ENCODE assay signal across 13 mouse cellular contexts in the genomic region with DNA sequence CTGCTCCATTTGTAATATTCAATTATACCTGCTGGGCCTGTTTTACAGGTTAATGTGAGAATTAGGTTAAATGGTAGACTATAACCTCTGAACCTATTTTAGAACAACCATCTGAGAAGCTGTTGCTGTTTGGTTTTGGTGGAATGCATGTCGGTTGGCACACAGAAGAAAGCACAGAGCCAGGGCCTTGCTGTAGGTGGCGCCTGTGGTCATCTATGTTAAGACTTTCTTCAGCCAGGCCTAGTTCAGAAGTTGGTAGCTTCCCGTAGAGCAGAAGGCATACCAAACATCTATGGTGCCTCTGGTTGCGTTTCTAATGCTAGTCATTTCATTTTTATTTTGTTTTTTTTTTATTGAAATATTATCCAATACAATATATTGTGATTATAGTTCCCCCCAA.
DNase-seq lines count a peak whose midpoint lies in the region; ATAC-seq and TF ChIP-seq lines count a peak whose summit lies in the region.
"Had no signal": no experiment of that assay in that cellular context is flagged by ENCODE, and none has a peak within 500 bp of the region (broad histone marks: within the 10 kb centered on the region; RNA-seq: fewer than 3 reads in every experiment).

No protein-coding gene starts in this region.

- H3K27ac ChIP-seq in liver, postnatal 0 days (ENCODE audit: low read depth): no peak overlapping the region
- H3K27ac ChIP-seq in liver, embryonic 12.5 days: no peak overlapping the region
- no peak overlapping the region for H3K27ac ChIP-seq in limb, embryonic 10.5 days
- H3K27ac ChIP-seq: heart, embryonic 13.5 days had no signal

- peak; percentile 40 for DNase-seq in embryo, embryonic 10 days (ENCODE audit: low spot score)
- DNase-seq in embryo, embryonic 10.5 days (ENCODE audit: low spot score): no peak
- DNase-seq in liver, postnatal 0 days: no peak
- peak; percentile 20 for DNase-seq in brain, embryonic 14.5 days (ENCODE audit: low read depth)
- peak; percentile 21 to 29 for DNase-seq in cerebellum, postnatal 36 days
- DNase-seq in spleen, postnatal 36 days (ENCODE audit: low spot score in 2 of 2): no peak
- no peak for DNase-seq in limb, embryonic 10.5 days (ENCODE audit: low spot score)
- DNase-seq: adrenal gland, postnatal 14 days; kidney, postnatal 14 days had no signal

- no peaks in the 10 kb centered on the region for H3K27me3 ChIP-seq in liver, postnatal 0 days (ENCODE audit: insufficient read depth, low read length)
- H3K27me3 ChIP-seq in liver, embryonic 12.5 days (replicated peaks): no peaks in the 10 kb centered on the region
- H3K27me3 ChIP-seq in limb, embryonic 10.5 days (ENCODE audit: low read depth, poor library complexity, severe bottlenecking): no peaks in the 10 kb centered on the region
- H3K27me3 ChIP-seq: heart, embryonic 13.5 days; megakaryocyte, embryonic 14.5 days had no signal

- no peaks in the 10 kb centered on the region for H3K9me3 ChIP-seq in liver, postnatal 0 days (ENCODE audit: low read length)
- no peaks in the 10 kb centered on the region for H3K9me3 ChIP-seq in liver, embryonic 12.5 days (replicated peaks)
- H3K9me3 ChIP-seq in limb, embryonic 10.5 days (replicated peaks): no peaks in the 10 kb centered on the region
- H3K9me3 ChIP-seq: heart, embryonic 13.5 days had no signal

- no peak overlapping the region for H3K4me3 ChIP-seq in liver, postnatal 0 days (ENCODE audit: low read depth, low read length)
- H3K4me3 ChIP-seq in liver, embryonic 12.5 days: no peak overlapping the region
- H3K4me3 ChIP-seq in limb, embryonic 10.5 days: no peak overlapping the region
- H3K4me3 ChIP-seq: heart, embryonic 13.5 days; megakaryocyte, embryonic 14.5 days had no signal

- H3K9ac ChIP-seq in liver, postnatal 0 days (replicated peaks): no peak overlapping the region
- no peak overlapping the region for H3K9ac ChIP-seq in liver, embryonic 12.5 days
- H3K9ac ChIP-seq: heart, embryonic 13.5 days had no signal

- no peaks in the 10 kb centered on the region for H3K36me3 ChIP-seq in liver, postnatal 0 days (replicated peaks; ENCODE audit: insufficient read depth, low read length)
- H3K36me3 ChIP-seq in liver, embryonic 12.5 days: no peaks in the 10 kb centered on the region
- H3K36me3 ChIP-seq in limb, embryonic 10.5 days: no peaks in the 10 kb centered on the region
- H3K36me3 ChIP-seq: heart, embryonic 13.5 days had no signal

- no peak for TF ChIP-seq EP300 in liver, postnatal 0 days (IDR thresholded peaks at IDR 0.05; ENCODE audit: low read depth)

- H3K4me2 ChIP-seq in liver, postnatal 0 days (ENCODE audit: low read depth, low read length): no peak overlapping the region
- H3K4me2 ChIP-seq in liver, embryonic 12.5 days: no peak overlapping the region
- H3K4me2 ChIP-seq: heart, embryonic 13.5 days; liver, embryonic 11.5 days had no signal

- TF ChIP-seq POLR2A in brain, embryonic 14.5 days (IDR thresholded peaks at IDR 0.05; ENCODE audit: borderline replicate concordance, extremely low read depth, insufficient read depth, insufficient read length, poor library complexity, severe bottlenecking): no peak

- TF ChIP-seq CTCF in liver, postnatal 0 days (IDR thresholded peaks at IDR 0.05; ENCODE audit: low read depth): 0 out of 2 replicates have a peak, but pooled peaks have one; percentile 1
- TF ChIP-seq CTCF in brain, embryonic 14.5 days (IDR thresholded peaks at IDR 0.05; ENCODE audit: borderline replicate concordance, extremely low read depth, insufficient read depth, insufficient read length): peak; percentile 42; the same call in 1 of the 2 replicates

- ATAC-seq in liver, postnatal 0 days: no peak
- ATAC-seq in liver, embryonic 12.5 days: no peak

- 62% methylated on average over 4 of the region's 4 CpGs for WGBS in liver, postnatal 0 days (ENCODE audit: insufficient replicate concordance)
- WGBS in liver, embryonic 12.5 days (ENCODE audit: insufficient replicate concordance): 43% methylated on average over 4 of the region's 4 CpGs
- 55% methylated on average over 4 of the region's 4 CpGs for WGBS in limb, embryonic 10.5 days

- H3K4me1 ChIP-seq in liver, postnatal 0 days (ENCODE audit: insufficient read depth): no peaks in the 10 kb centered on the region
- H3K4me1 ChIP-seq in liver, embryonic 12.5 days: no peaks in the 10 kb centered on the region
- no peaks in the 10 kb centered on the region for H3K4me1 ChIP-seq in limb, embryonic 10.5 days
- H3K4me1 ChIP-seq: heart, embryonic 13.5 days; megakaryocyte, embryonic 14.5 days had no signal

Comparison
In these comparisons a context has a peak if more than half of its experiments do, and no peak if none do; other contexts are left out.
1. DNase-seq: peak in embryo, embryonic 10 days (single experiment), brain, embryonic 14.5 days (single experiment) and cerebellum, postnatal 36 days (2 of 2); none in embryo, embryonic 10.5 days (single experiment), liver, postnatal 0 days (single experiment), spleen, postnatal 36 days (0 of 2) and limb, embryonic 10.5 days (single experiment).